Mouse (Mus musculus): ENCODE results near the gene Mgarp.

DNA sequence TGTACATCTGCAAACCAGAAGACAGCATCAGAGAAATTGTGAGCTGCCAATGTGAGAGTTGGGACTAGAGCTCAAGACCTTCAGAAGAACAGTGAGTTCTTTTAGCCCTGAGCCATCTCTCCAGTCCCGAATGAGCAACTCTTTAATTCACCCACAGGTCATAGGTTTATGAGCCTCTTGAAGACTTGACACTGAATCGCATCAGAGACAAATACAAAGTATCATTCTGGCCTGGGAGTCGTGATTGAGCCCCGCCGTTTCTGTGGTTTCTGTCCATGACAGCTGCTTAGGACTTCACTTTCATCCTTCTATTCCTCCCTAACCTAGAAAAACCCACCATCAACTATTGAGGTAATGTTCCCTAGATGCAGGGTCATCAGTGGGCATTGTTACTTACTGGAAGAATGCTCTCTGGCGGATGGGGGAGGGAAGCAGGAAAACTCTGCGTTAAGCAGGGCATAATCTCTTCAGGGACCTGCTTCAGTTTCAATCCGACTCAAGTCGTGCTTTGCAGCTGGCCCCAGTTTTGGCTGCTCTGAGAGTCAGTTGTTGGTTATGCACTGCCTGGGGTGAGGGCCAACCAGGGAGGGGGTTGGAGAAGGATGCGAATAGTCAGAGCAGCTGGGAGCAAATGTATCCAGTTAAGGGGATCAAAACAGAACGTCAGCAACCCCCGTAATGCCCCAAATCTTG is 10.0 kb downstream of the Mgarp start:
- TF ChIP-seq POLR2A (IDR thresholded peaks at IDR 0.05; ENCODE audit: borderline replicate concordance, low read depth, low read length) (no peak), CTCF (IDR thresholded peaks at IDR 0.05; ENCODE audit: low read depth, low read length) (no peak)

Measured in bone marrow macrophage, adult 2 months (primary cell).